ENCODE assay signal across 8 mouse cellular contexts in the genomic region with DNA sequence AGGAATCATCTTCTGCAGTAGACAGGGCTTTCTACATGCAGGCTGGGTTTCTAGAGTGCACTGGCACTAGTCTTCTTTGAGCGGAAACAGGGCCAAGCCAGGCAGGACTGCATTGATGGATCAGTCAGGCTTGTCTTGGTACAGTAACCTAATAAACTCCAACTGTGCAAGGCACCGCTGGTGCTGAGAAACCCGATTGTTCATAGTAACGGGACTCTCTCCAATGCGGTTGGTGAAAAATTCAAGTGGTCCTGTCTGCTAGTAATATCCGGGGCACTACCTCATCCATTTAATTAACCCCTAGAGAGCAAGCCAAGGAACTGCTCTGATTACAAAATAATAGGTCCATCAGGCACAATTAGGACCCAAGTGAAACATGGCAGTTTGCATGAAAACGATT.
DNase-seq lines count a peak whose midpoint lies in the region; ATAC-seq and TF ChIP-seq lines count a peak whose summit lies in the region.

No protein-coding gene starts in this region.

- H3K27ac ChIP-seq in left cerebral cortex, adult 2 months, result peak overlapping the region; percentile 45; the same call in 1 of the 2 replicates

- DNase-seq in left cerebral cortex, adult 2 months (ENCODE audit: extremely low spot score in 1 of 2, low spot score in 2 of 2), result no peak
- no peak for DNase-seq in left cerebral cortex, adult 18-20 months (ENCODE audit: low spot score in 2 of 2)
- peak; percentile 13 for DNase-seq in forelimb bud, embryonic 11.5 days (ENCODE audit: low read depth, low spot score)
- DNase-seq in left cerebral cortex, postnatal 4 days, result peak; percentile 79
- DNase-seq in retina, postnatal 7 days (ENCODE audit: low read depth, low spot score), result peak; percentile 20
- DNase-seq in spleen, postnatal 14 days (ENCODE audit: low spot score in 2 of 2), result no peak
- DNase-seq in adrenal gland, adult (ENCODE audit: inconsistent age in 2 of 2, low spot score in 1 of 2), result no peak

- peak overlapping the region; percentile 30 for H3K4me3 ChIP-seq in left cerebral cortex, adult 2 months

- no peak for ATAC-seq in CD4-positive, CD25-positive, alpha-beta regulatory T cell, adult 4 months

- no peak for TF ChIP-seq CTCF in left cerebral cortex, adult 2 months (IDR thresholded peaks at IDR 0.05)

- intact Hi-C loops in left cerebral cortex, adult 2 months (cut with DNase I), result no loop called here
- intact Hi-C loops in left cerebral cortex, postnatal 4 days (cut with DNase I), result no loop called here

Comparison
In these comparisons a context has a peak if more than half of its experiments do, and no peak if none do; other contexts are left out.
1. DNase-seq: peak in forelimb bud, embryonic 11.5 days (single experiment), left cerebral cortex, postnatal 4 days (single experiment) and retina, postnatal 7 days (single experiment); none in left cerebral cortex, adult 2 months (0 of 2), left cerebral cortex, adult 18-20 months (0 of 2), spleen, postnatal 14 days (0 of 2) and adrenal gland, adult (0 of 2).